Mouse (Mus musculus): ENCODE data around the gene Ttyh3. TPM values are rescaled to one million over a fixed set of nuclear protein-coding genes. Genes with fewer than 3 reads are reported as not detected.

Ttyh3 gene
- polyA plus RNA-seq, 1 experiment from 2014 or later: 35.7 TPM

GRCm38 (mm10) chr5:140599939-140600338, 48.9 kb downstream of the Ttyh3 start:
- no peak overlapping the region for H3K4me2 ChIP-seq (ENCODE audit: low read length)
- no peak overlapping the region for H3K4me3 ChIP-seq (ENCODE audit: control insufficient read depth in 1 of 2, insufficient read depth in 1 of 2, low read depth in 1 of 2, low read length in 2 of 2)
- 69% methylated on average over 5 of the region's 5 CpGs for WGBS
- peaks cover 5 to 6% of the 10 kb centered on the region in 2 experiments; a peak in 2 of 4 replicates for H3K4me1 ChIP-seq (ENCODE audit: control insufficient read depth in 2 of 2, insufficient read depth in 2 of 2, low read length in 2 of 2)
- H3K27me3 ChIP-seq (ENCODE audit: control insufficient read depth, insufficient read depth, low read length): peaks cover 13% of the 10 kb centered on the region
- no peak overlapping the region for H3K27ac ChIP-seq (replicated peaks in 1 of 2; ENCODE audit: control insufficient read depth in 1 of 2, insufficient read depth in 1 of 2, low read depth in 2 of 2, low read length in 2 of 2)
- H3K36me3 ChIP-seq (ENCODE audit: control insufficient read depth, insufficient read depth, low read length): no peaks in the 10 kb centered on the region
- H3K9ac ChIP-seq (ENCODE audit: low read length): no peak overlapping the region
- no peak for ATAC-seq (ENCODE audit: insufficient number of reproducible peaks, insufficient read depth, low FRiP score, low read depth)
- no peaks in the 10 kb centered on the region for H3K9me3 ChIP-seq (ENCODE audit: control insufficient read depth, low read length)

- peaks cover 7% of the 10 kb centered on the region; the same call in 1 of the 2 replicates for H3K27me3 ChIP-seq (ENCODE audit: control insufficient read depth, insufficient read depth, low read length)
- no peak overlapping the region for H3K9ac ChIP-seq (ENCODE audit: low read length)
- no peaks in the 10 kb centered on the region for H3K36me3 ChIP-seq (ENCODE audit: control insufficient read depth, insufficient read depth, low read length)
- H3K9me3 ChIP-seq (ENCODE audit: control insufficient read depth, low read length): no peaks in the 10 kb centered on the region
- H3K4me3 ChIP-seq (ENCODE audit: control insufficient read depth in 1 of 2, insufficient read depth in 1 of 2, low read depth in 1 of 2, low read length in 2 of 2): no peak overlapping the region
- whole genome bisulfite sequencing: 69% methylated on average over 4 of the region's 4 CpGs
- H3K4me2 ChIP-seq (ENCODE audit: low read length): no peak overlapping the region
- H3K27ac ChIP-seq (replicated peaks in 1 of 2; ENCODE audit: control insufficient read depth in 1 of 2, insufficient read depth in 1 of 2, low read depth in 2 of 2, low read length in 2 of 2): no peak overlapping the region
- no peak for ATAC-seq (ENCODE audit: insufficient number of reproducible peaks, insufficient read depth, low FRiP score, low read depth)
- H3K4me1 ChIP-seq (ENCODE audit: control insufficient read depth in 2 of 2, insufficient read depth in 2 of 2, low read length in 2 of 2): peaks cover 5 to 6% of the 10 kb centered on the region in 2 experiments; a peak in 2 of 4 replicates
Observed at GRCm38 (mm10) chr5:140597787-140598186, 51.0 kb downstream of the Ttyh3 start.

DNA sequence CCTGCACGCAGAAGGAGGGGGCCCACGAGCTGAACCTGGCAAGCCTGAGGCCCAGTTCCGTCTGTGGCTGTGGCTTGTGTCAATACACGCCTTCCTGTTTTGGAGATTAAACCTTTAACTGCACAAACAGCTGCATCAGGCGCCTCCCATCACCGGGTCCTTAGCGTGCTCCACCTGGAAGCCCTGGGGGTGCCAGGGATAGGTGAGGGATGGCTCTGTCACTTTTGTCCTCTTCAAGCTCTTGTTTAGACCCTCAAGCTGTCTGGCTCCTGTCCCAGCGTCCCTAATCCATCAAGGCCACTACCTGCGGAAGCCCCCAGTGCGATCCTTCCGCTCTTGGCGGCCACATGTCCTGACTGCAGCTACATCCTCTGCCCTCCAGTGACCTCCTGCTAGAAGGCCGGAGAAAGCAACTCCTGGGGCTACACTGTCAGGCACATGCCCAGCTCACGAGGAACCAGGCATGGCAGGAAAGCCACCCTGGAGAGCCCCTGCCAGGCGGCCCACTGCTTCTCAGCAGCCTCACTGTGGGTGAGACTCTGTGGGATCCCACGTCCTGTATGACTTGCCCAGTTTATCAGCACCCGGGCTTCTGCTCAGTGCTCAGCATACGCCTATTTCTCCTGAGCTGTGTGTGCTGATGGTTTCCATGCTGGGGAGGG, 51.8 kb downstream of the Ttyh3 start:
- WGBS: 45% methylated on average over 18 of the region's 18 CpGs
- H3K27ac ChIP-seq (replicated peaks in 1 of 2; ENCODE audit: control insufficient read depth in 1 of 2, insufficient read depth in 1 of 2, low read depth in 2 of 2, low read length in 2 of 2): no peak overlapping the region
- H3K4me1 ChIP-seq (ENCODE audit: control insufficient read depth in 2 of 2, insufficient read depth in 2 of 2, low read length in 2 of 2): peaks cover 5 to 6% of the 10 kb centered on the region in 2 experiments; a peak in 2 of 4 replicates
- no peak overlapping the region for H3K4me2 ChIP-seq (ENCODE audit: low read length)
- no peak overlapping the region for H3K9ac ChIP-seq (ENCODE audit: low read length)
- H3K36me3 ChIP-seq (ENCODE audit: control insufficient read depth, insufficient read depth, low read length): no peaks in the 10 kb centered on the region
- no peaks in the 10 kb centered on the region for H3K9me3 ChIP-seq (ENCODE audit: control insufficient read depth, low read length)
- H3K4me3 ChIP-seq (ENCODE audit: control insufficient read depth in 1 of 2, insufficient read depth in 1 of 2, low read depth in 1 of 2, low read length in 2 of 2): no peak overlapping the region
- ATAC-seq (ENCODE audit: insufficient number of reproducible peaks, insufficient read depth, low FRiP score, low read depth): no peak; the same call in 1 of the 2 replicates
- H3K27me3 ChIP-seq (ENCODE audit: control insufficient read depth, insufficient read depth, low read length): peaks cover 7% of the 10 kb centered on the region; the same call in 1 of the 2 replicates

- H3K4me2 ChIP-seq (ENCODE audit: low read length): no peak overlapping the region
- no peaks in the 10 kb centered on the region for H3K36me3 ChIP-seq (ENCODE audit: control insufficient read depth, insufficient read depth, low read length)
- H3K4me3 ChIP-seq (ENCODE audit: control insufficient read depth in 1 of 2, insufficient read depth in 1 of 2, low read depth in 1 of 2, low read length in 2 of 2): no peak overlapping the region
- 55% methylated on average over 3 of the region's 3 CpGs for WGBS
- H3K27me3 ChIP-seq (ENCODE audit: control insufficient read depth, insufficient read depth, low read length): peaks cover 7% of the 10 kb centered on the region; the same call in 1 of the 2 replicates
- H3K9ac ChIP-seq (ENCODE audit: low read length): no peak overlapping the region
- H3K27ac ChIP-seq (replicated peaks in 1 of 2; ENCODE audit: control insufficient read depth in 1 of 2, insufficient read depth in 1 of 2, low read depth in 2 of 2, low read length in 2 of 2): no peak overlapping the region
- ATAC-seq (ENCODE audit: insufficient number of reproducible peaks, insufficient read depth, low FRiP score, low read depth): no peak
- peaks cover 5 to 6% of the 10 kb centered on the region in 2 experiments; a peak in 2 of 4 replicates for H3K4me1 ChIP-seq (ENCODE audit: control insufficient read depth in 2 of 2, insufficient read depth in 2 of 2, low read length in 2 of 2)
- no peaks in the 10 kb centered on the region for H3K9me3 ChIP-seq (ENCODE audit: control insufficient read depth, low read length)
Observed at GRCm38 (mm10) chr5:140596426-140596825, 52.4 kb downstream of the Ttyh3 start.

- H3K4me2 ChIP-seq (ENCODE audit: low read length): no peak overlapping the region
- no peaks in the 10 kb centered on the region for H3K9me3 ChIP-seq (ENCODE audit: control insufficient read depth, low read length)
- H3K27ac ChIP-seq (replicated peaks in 1 of 2; ENCODE audit: control insufficient read depth in 1 of 2, insufficient read depth in 1 of 2, low read depth in 2 of 2, low read length in 2 of 2): no peak overlapping the region
- H3K4me1 ChIP-seq (ENCODE audit: control insufficient read depth in 2 of 2, insufficient read depth in 2 of 2, low read length in 2 of 2): peaks cover 5 to 6% of the 10 kb centered on the region in 2 experiments; a peak in 2 of 4 replicates
- H3K9ac ChIP-seq (ENCODE audit: low read length): no peak overlapping the region
- no peak overlapping the region for H3K4me3 ChIP-seq (ENCODE audit: control insufficient read depth in 1 of 2, insufficient read depth in 1 of 2, low read depth in 1 of 2, low read length in 2 of 2)
- no peaks in the 10 kb centered on the region for H3K36me3 ChIP-seq (ENCODE audit: control insufficient read depth, insufficient read depth, low read length)
- no peak for ATAC-seq (ENCODE audit: insufficient number of reproducible peaks, insufficient read depth, low FRiP score, low read depth)
- WGBS: 73% methylated on average over 5 of the region's 5 CpGs
- 0 out of 2 replicates have a peak, but pooled peaks cover 5% of the 10 kb centered on the region for H3K27me3 ChIP-seq (ENCODE audit: control insufficient read depth, insufficient read depth, low read length)
Observed at GRCm38 (mm10) chr5:140594846-140595245, 54.0 kb downstream of the Ttyh3 start.

DNA sequence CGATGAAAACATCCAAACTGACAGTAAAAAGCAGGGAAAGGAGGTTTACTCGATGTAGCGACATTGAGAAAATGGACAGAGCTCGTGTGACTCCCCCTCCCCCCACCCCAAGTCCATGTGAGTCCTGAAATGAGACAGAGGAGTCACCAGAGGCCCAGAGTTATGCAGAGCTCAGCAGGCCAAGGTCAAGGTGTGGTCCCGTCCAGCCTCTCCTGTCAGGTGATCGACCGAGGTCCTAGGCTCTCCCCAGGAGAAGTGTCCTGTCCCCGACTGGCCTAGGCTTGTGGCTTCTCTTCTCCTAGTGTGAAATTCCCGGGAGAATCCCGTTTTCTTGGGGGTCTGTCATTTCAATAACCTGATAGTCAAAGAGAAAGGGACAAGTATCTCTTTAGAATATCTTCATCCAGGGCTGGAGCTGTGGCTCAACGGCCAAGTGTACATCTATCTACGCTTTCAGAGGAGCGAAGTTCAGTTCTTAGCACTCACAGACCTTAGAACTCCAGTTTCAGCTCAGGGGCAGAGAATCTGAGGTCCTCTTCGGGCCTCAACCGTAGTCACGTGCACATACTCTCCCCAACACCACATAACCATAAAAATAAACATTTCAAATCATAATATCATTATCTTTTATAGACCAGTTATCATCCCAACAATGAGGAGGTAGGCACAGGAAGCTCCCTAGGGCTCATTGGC, 59.6 kb downstream of the Ttyh3 start:
- no peak for ATAC-seq (ENCODE audit: insufficient number of reproducible peaks, insufficient read depth, low FRiP score, low read depth)

DNA sequence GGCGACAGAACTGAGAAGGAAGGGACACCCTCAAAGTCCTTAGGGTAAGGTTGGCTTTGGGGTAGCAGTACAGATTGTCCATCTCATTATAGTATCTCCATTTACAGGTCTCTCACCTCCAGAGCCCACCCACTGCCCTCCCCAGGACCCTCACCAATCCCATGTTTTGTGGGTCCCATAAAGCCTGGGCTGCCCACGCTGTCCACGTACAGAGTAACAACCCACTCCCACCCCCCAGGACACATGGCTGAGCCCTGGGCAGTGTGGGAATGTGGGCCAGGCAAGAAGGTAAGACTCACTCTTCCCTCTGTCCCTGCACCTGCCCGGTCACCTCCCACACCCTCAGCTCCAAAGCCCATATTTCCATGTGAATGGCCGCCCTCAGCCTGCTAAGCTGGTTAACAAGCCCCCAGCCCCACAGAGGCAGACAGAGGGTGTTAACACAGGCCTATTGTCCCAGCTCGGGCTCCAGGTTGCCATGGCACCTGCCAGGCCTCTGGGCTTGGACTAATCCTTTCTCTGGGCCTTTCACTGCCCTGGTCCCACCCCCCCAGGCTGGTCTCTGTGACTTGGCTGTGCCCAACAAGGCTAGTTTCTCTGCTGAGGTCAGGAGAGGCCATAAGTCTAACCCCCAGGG, 65.0 kb downstream of the Ttyh3 start:
- Histone ChIP-seq H3K4me3 (ENCODE audit: control insufficient read depth in 1 of 2, insufficient read depth in 1 of 2, low read depth in 1 of 2, low read length in 2 of 2) (no peak overlapping the region), H3K27ac (replicated peaks in 1 of 2; ENCODE audit: control insufficient read depth in 1 of 2, insufficient read depth in 1 of 2, low read depth in 2 of 2, low read length in 2 of 2) (no peak overlapping the region), H3K9ac (ENCODE audit: low read length) (no peak overlapping the region), H3K27me3 (ENCODE audit: control insufficient read depth, insufficient read depth, low read length) (peaks cover 6% of the 10 kb centered on the region), H3K36me3 (ENCODE audit: control insufficient read depth, insufficient read depth, low read length) (no peaks in the 10 kb centered on the region), H3K9me3 (ENCODE audit: control insufficient read depth, low read length) (no peaks in the 10 kb centered on the region), H3K4me1 (ENCODE audit: control insufficient read depth in 2 of 2, insufficient read depth in 2 of 2, low read length in 2 of 2) (no peaks in the 10 kb centered on the region), H3K4me2 (ENCODE audit: low read length) (no peak overlapping the region)
- WGBS: 58% methylated on average over 5 of the region's 6 CpGs
- no peak for ATAC-seq (ENCODE audit: insufficient number of reproducible peaks, insufficient read depth, low FRiP score, low read depth)

More for the DNA sequence above, 59.6 kb downstream of the Ttyh3 start:
- no peak overlapping the region for H3K27ac ChIP-seq (replicated peaks in 1 of 2; ENCODE audit: control insufficient read depth in 1 of 2, insufficient read depth in 1 of 2, low read depth in 2 of 2, low read length in 2 of 2)
- 80% methylated on average over 16 of the region's 16 CpGs for WGBS
- H3K9ac ChIP-seq (ENCODE audit: low read length): no peak overlapping the region
- H3K4me1 ChIP-seq (ENCODE audit: control insufficient read depth in 2 of 2, insufficient read depth in 2 of 2, low read length in 2 of 2): no peaks in the 10 kb centered on the region
- H3K9me3 ChIP-seq (ENCODE audit: control insufficient read depth, low read length): no peaks in the 10 kb centered on the region
- no peaks in the 10 kb centered on the region for H3K36me3 ChIP-seq (ENCODE audit: control insufficient read depth, insufficient read depth, low read length)
- H3K27me3 ChIP-seq (ENCODE audit: control insufficient read depth, insufficient read depth, low read length): 0 out of 2 replicates have a peak, but pooled peaks cover 2% of the 10 kb centered on the region
- H3K4me3 ChIP-seq (ENCODE audit: control insufficient read depth in 1 of 2, insufficient read depth in 1 of 2, low read depth in 1 of 2, low read length in 2 of 2): no peak overlapping the region
- no peak overlapping the region for H3K4me2 ChIP-seq (ENCODE audit: low read length)

Measured in heart, embryonic 14.5 days (tissue).